Mouse (Mus musculus): ENCODE data around the gene Pcgf3.

DNA sequence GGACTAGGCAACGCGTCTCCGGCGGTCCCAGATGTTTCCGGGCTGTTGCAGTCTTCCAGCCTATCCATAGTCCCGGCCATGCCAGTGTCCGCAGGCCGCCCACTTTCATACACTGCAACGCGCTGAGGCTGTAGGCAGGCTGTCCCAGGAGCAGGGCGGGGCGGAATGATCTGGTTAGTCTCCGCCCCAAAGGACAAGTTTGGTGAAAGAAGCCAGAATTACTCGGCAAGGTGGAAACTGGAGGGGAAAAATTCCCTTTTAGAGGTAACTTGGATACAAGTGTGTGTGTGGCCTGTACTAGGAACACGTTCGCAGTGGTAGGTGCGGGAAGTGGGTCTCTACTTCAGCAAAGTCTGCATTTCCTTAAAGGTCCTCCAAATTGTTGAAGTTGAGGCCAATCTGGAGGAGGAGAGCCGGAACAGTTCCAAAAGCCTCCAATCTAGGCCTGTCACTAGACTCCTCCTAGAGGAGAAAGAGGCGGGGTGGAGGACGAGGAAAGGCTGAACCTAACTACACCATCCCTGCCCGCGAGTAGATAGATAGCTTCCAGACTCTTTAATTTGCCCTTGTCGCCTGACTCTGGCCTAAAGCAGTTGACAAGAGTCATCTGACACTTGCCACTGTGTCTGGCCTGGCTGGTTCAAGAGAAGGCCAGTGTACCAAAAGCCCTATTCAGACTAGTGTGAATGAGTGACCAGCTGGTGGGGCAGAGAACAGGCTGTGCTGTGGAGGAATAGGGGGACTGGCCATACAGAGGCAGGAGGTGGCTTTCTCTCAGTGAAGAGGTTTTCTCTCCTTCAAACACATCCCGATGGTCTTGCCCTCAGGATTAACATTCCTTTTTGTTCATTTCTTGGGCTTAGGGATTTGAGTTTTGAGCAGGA, 12.0 kb upstream of the Pcgf3 start, which contains the start of gene Mfsd7a:
- TF ChIP-seq CTCF (IDR thresholded peaks at IDR 0.05; ENCODE audit: borderline replicate concordance, control insufficient read depth, extremely low read depth, insufficient read depth, low read length, poor library complexity) (no peak), POLR2A (IDR thresholded peaks at IDR 0.05; ENCODE audit: control insufficient read depth, extremely low read depth, insufficient read depth, low read length, poor library complexity) (no peak)

Data from thymus, adult 2 months (tissue).